Mouse (Mus musculus): ENCODE results near the gene Gm21954. TPM values are rescaled to one million over a fixed set of nuclear protein-coding genes. Genes with fewer than 3 reads are reported as not detected.

Gene Gm21954
- polyA plus RNA-seq, 1 experiment from 2014 or later = not detected

DNA sequence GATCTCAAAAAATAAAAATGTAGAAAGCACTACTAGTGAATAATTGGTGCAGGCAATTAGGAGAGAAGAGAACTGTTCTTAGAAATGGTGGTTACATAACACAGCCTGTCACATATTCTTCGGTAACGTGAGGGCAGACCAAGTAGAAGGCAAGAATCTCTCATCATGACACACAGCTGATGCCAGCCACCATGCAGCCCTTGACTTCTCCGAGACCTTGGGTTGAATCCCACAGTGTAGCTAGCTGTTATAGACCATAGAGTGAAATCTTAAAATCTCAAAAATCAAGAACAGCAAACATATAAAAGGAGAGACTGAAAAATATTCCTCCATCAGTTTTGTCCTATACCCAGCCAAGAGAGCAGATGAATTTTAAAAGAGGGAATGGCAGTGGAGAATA is 40.8 kb downstream of the Gm21954 start:
- Histone ChIP-seq H3K27ac (no peak overlapping the region), H3K9me3 (replicated peaks) (no peaks in the 10 kb centered on the region), H3K27me3 (ENCODE audit: low read depth, poor library complexity, severe bottlenecking) (no peaks in the 10 kb centered on the region), H3K4me3 (no peak overlapping the region), H3K36me3 (no peaks in the 10 kb centered on the region), H3K4me1 (peaks cover 8% of the 10 kb centered on the region)
- WGBS = 94% methylated on average over 3 of the region's 3 CpGs
- no peak for DNase-seq (ENCODE audit: low spot score)

GRCm38 (mm10) chr3:55430022-55430549 is 41.9 kb downstream of the Gm21954 start:
- no peaks in the 10 kb centered on the region for H3K9me3 ChIP-seq (replicated peaks)
- H3K27ac ChIP-seq = no peak overlapping the region
- DNase-seq (ENCODE audit: low spot score) = no peak
- H3K4me3 ChIP-seq = no peak overlapping the region
- H3K27me3 ChIP-seq (ENCODE audit: low read depth, poor library complexity, severe bottlenecking) = no peaks in the 10 kb centered on the region
- no peaks in the 10 kb centered on the region for H3K36me3 ChIP-seq
- H3K4me1 ChIP-seq = peaks cover 14% of the 10 kb centered on the region
- 95% methylated on average over 2 of the region's 2 CpGs for WGBS

DNA sequence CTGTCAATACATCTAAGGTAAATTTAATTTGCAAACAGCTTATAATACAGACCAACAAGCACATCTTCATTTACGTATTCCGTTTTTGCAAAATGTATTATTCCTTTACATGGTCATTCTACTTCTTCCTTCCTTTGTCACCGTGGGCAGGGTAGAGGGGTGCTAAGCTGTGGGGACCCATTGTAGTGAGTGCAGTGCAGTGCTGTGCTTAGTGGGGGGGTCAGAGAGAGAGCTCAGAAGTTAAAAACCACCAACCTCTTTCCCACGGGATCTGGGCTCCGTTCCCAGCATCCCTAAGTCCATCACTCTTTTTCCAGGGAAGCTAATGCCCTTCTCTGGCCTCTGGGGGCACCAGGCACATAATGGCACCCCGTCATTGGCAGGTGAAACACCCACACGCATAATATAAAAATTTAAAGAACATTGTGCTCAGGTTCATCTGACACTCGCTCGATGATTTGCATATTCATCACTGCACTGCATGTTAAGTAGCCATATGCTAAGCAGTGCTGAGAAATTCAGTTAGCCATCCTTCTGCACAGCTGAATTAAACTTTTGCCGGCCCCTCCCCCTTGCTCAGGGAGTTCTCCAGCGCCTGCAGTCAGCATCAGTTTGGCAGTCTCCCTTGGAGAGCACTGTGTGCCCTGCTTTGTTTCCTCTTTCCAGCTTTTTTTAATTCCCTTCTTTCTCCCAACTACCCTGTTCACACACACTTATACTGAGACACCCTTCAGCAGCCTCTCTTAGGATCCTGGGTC is 48.2 kb downstream of the Gm21954 start:
- H3K36me3 ChIP-seq = no peaks in the 10 kb centered on the region
- 36% methylated on average over 11 of the region's 11 CpGs for WGBS
- H3K27ac ChIP-seq = peak overlapping the region; percentile 61
- H3K4me3 ChIP-seq = 0 out of 2 replicates have a peak overlapping the region, but pooled peaks have one; percentile 8
- peaks cover 56% of the 10 kb centered on the region for H3K4me1 ChIP-seq
- no peak for DNase-seq (ENCODE audit: low spot score)
- no peaks in the 10 kb centered on the region for H3K9me3 ChIP-seq (replicated peaks)
- no peaks in the 10 kb centered on the region for H3K27me3 ChIP-seq (ENCODE audit: low read depth, poor library complexity, severe bottlenecking)

GRCm38 (mm10) chr3:55420436-55421083 is 51.5 kb downstream of the Gm21954 start:
- Histone ChIP-seq H3K36me3 (no peaks in the 10 kb centered on the region), H3K9me3 (replicated peaks) (no peaks in the 10 kb centered on the region), H3K27me3 (ENCODE audit: low read depth, poor library complexity, severe bottlenecking) (no peaks in the 10 kb centered on the region), H3K4me3 (no peak overlapping the region), H3K27ac (peak overlapping the region; percentile 73; the same call in 1 of the 2 replicates), H3K4me1 (peaks cover 62% of the 10 kb centered on the region)
- DNase-seq (ENCODE audit: low spot score) = no peak
- 44% methylated on average over 8 of the region's 8 CpGs for WGBS

DNA sequence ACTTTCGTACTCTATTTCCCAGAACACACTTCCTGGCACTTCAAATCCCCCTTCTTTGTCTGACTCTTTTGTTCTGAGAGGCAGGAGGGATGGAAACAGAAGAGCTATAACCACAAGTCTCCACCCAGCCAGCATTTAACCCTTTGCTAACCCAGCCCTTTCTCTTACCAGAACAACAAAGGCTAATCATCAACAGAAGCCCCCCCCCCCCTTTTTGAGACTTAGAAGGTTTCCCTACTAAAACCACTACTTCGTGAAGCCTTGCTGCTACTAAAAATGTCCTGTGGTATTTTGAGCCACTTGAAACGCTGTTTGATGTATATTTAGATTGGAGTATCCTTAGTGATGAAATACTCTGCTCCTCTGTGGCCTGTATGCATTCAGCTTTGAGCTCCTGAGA is 52.7 kb downstream of the Gm21954 start:
- H3K27me3 ChIP-seq (ENCODE audit: low read depth, poor library complexity, severe bottlenecking) = no peaks in the 10 kb centered on the region
- peak overlapping the region; percentile 82; the same call in 1 of the 2 replicates for H3K27ac ChIP-seq
- H3K4me1 ChIP-seq = peaks cover 64% of the 10 kb centered on the region
- 34% methylated on average over 3 of the region's 3 CpGs for WGBS
- no peak overlapping the region for H3K4me3 ChIP-seq
- H3K9me3 ChIP-seq (replicated peaks) = no peaks in the 10 kb centered on the region
- no peaks in the 10 kb centered on the region for H3K36me3 ChIP-seq
- no peak for DNase-seq (ENCODE audit: low spot score)

DNA sequence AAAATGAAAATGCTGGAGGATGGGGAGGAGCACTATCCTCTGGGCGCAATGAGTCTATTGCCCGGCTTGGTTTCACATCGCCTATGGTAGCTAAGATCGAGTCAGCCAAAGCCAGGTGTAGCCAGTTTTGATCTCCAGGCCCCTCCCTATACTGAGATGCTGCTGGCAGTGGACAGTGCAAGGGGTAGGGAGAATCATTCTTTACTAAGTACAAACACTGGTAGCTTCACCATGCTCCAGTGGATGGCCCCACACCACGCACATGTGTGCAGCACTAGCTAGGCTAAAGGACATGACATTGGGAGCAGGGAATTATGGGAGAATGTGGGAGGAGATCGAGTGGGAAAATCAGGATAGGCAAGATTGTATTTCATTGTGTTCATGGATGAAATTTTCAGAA is 53.2 kb downstream of the Gm21954 start:
- H3K27ac ChIP-seq = peak overlapping the region; percentile 82
- no peak overlapping the region for H3K4me3 ChIP-seq
- WGBS = 76% methylated on average over 6 of the region's 6 CpGs
- H3K27me3 ChIP-seq (ENCODE audit: low read depth, poor library complexity, severe bottlenecking) = no peaks in the 10 kb centered on the region
- no peak for DNase-seq (ENCODE audit: low spot score)
- no peaks in the 10 kb centered on the region for H3K9me3 ChIP-seq (replicated peaks)
- no peaks in the 10 kb centered on the region for H3K36me3 ChIP-seq
- peaks cover 60% of the 10 kb centered on the region for H3K4me1 ChIP-seq

GRCm38 (mm10) chr3:55415527-55415950 is 56.5 kb downstream of the Gm21954 start:
- Histone ChIP-seq H3K36me3 (no peaks in the 10 kb centered on the region), H3K4me1 (peaks cover 38% of the 10 kb centered on the region), H3K27ac (peak overlapping the region; percentile 88), H3K9me3 (replicated peaks) (no peaks in the 10 kb centered on the region), H3K27me3 (ENCODE audit: low read depth, poor library complexity, severe bottlenecking) (no peaks in the 10 kb centered on the region), H3K4me3 (no peak overlapping the region)
- WGBS = 28% methylated on average over 14 of the region's 14 CpGs
- DNase-seq (ENCODE audit: low spot score) = peak; percentile 44

Other genes with a start within 250 kb of the Gm21954 start
- gene Dclk1, start 229.8 kb downstream of the Gm21954 start, polyA plus RNA-seq (2016; fragmentation: Nextera tagmentation; extraction: Ambion mirVana) = 17.2 and 30.2 TPM in 2 replicates